Mouse (Mus musculus) limb, embryonic 13.5 days (tissue): ENCODE measurements around the gene Amhr2. TPM values are rescaled to one million over a fixed set of nuclear protein-coding genes. Genes with fewer than 3 reads are reported as not detected.

Experiments used
- ATAC-seq: fragments of 200-750 bp; cut with Nextera tagmentation; 2 replicates; pipeline ENCODE4 v1.8.0; 2017; ENCODE audit warnings: low read depth, moderate number of reproducible peaks, moderate TSS enrichment; ENCODE audit not compliant: low FRiP score
- H3K27ac ChIP-seq: fragments of 300-500 bp; sonication (generic); 2 replicates; pipeline ENCODE4 v1.5.1; 2015; ENCODE audit warnings: inconsistent platforms, mild to moderate bottlenecking, moderate library complexity
- H3K27me3 ChIP-seq: fragments of 300-500 bp; sonication (generic); 2 replicates; pipeline ENCODE4 v1.6.1; 2015; ENCODE audit warnings: mild to moderate bottlenecking, inconsistent platforms
- H3K36me3 ChIP-seq: fragments of 300-500 bp; sonication (generic); 2 replicates; pipeline ENCODE4 v1.6.1; 2015; ENCODE audit warnings: inconsistent platforms, mild to moderate bottlenecking, moderate library complexity
- H3K4me1 ChIP-seq: fragments of 300-500 bp; sonication (generic); 2 replicates; pipeline ENCODE4 v1.6.1; 2015; ENCODE audit warnings: inconsistent platforms
- H3K4me2 ChIP-seq: fragments of 300-500 bp; sonication (generic); replicated peaks from 2 replicates; pipeline ENCODE4 v1.6.1; 2015; ENCODE audit warnings: inconsistent platforms, mild to moderate bottlenecking, moderate library complexity
- H3K4me3 ChIP-seq: fragments of 300-500 bp; sonication (generic); 2 replicates; pipeline ENCODE4 v1.5.1; 2015; ENCODE audit warnings: moderate library complexity, mild to moderate bottlenecking, inconsistent platforms
- H3K9ac ChIP-seq: fragments of 300-500 bp; sonication (generic); 2 replicates; pipeline ENCODE4 v1.6.1; 2015; ENCODE audit warnings: mild to moderate bottlenecking, inconsistent platforms
- H3K9me3 ChIP-seq: fragments of 300-500 bp; sonication (generic); 2 replicates; pipeline ENCODE4 v1.6.1; 2016; ENCODE audit warnings: inconsistent platforms
- WGBS: fragments of 180-500 bp; shearing (Covaris S2); methylation state at CpG from one replicate; pipeline ENCODE4 v1.1.7; 2015; 5-methylcytosine and 5-hydroxymethylcytosine counted together
- polyA plus RNA-seq: library from polyadenylated mRNA; unstranded; fragments of >200 nt; fragmentation: Nextera tagmentation; extraction: Ambion mirVana; gene quantifications from 2 replicates; pipeline ENCODE4 v1.2.1, GENCODE M21; 2015

Amhr2 gene
- polyA plus RNA-seq, 1 experiment from 2014 or later, result 0.36 TPM

DNA sequence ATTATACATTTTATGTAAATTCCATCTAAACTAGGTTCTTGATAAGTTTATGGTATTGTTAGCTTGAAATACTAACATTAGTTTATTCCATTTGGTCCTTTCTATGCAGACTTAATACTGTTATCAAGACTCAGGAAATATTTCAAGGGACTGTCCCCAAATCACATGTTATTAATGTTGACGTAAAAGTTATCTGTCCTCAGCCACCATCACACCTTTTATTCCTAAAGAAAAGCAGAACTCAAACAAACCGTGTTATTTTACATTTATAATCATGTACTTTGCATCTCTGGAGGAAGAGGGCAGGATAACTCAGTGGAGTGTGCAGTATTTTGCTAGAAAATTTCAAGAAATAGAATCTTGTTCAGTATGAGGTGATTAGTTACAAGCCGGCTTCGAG lies 12.0 kb upstream of the Amhr2 start:
- 91% methylated on average over 4 of the region's 4 CpGs for WGBS
- no peaks in the 10 kb centered on the region for H3K4me1 ChIP-seq
- H3K27ac ChIP-seq, result no peak overlapping the region
- peaks cover 81% of the 10 kb centered on the region for H3K36me3 ChIP-seq
- ATAC-seq, result no peak
- no peaks in the 10 kb centered on the region for H3K9me3 ChIP-seq
- H3K4me2 ChIP-seq, result no peak overlapping the region
- H3K4me3 ChIP-seq, result no peak overlapping the region
- no peak overlapping the region for H3K9ac ChIP-seq
- H3K27me3 ChIP-seq, result no peaks in the 10 kb centered on the region

GRCm38 (mm10) chr15:102442490-102442889 lies 2.7 kb upstream of the Amhr2 start:
- ATAC-seq, result no peak
- Histone ChIP-seq H3K4me1 (no peaks in the 10 kb centered on the region), H3K36me3 (peaks cover 6% of the 10 kb centered on the region; the same call in 1 of the 2 replicates), H3K4me2 (no peak overlapping the region), H3K9me3 (no peaks in the 10 kb centered on the region), H3K27me3 (no peaks in the 10 kb centered on the region), H3K4me3 (no peak overlapping the region), H3K9ac (no peak overlapping the region), H3K27ac (no peak overlapping the region)
- 48% methylated on average over 2 of the region's 2 CpGs for WGBS

DNA sequence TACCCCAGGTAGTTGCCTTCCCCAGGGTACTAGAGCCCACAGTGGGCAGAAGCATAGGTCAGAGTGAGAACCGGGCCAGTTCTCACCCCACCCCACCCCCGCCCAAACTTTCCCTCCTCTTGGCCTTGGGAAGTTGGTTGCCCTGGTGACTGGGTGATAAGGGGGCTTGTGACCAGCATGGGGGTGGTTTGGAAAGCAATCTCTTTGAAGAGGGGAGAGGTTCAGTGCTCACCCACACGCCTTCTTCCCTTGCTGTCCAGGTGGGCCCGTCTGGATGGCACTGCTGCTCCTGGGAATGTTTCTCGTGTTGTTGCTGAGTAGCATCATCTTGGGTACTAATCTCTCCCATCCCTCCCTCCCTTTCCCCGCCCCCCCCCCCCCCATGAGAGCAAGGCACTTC lies 1.3 kb downstream of the Amhr2 start:
- no peak overlapping the region for H3K4me3 ChIP-seq
- no peak overlapping the region for H3K27ac ChIP-seq
- H3K9ac ChIP-seq, result no peak overlapping the region
- H3K27me3 ChIP-seq, result no peaks in the 10 kb centered on the region
- H3K4me2 ChIP-seq, result no peak overlapping the region
- H3K36me3 ChIP-seq, result no peaks in the 10 kb centered on the region
- H3K9me3 ChIP-seq, result no peaks in the 10 kb centered on the region
- no peak for ATAC-seq
- no peaks in the 10 kb centered on the region for H3K4me1 ChIP-seq
- WGBS, result 43% methylated on average over 5 of the region's 6 CpGs

DNA sequence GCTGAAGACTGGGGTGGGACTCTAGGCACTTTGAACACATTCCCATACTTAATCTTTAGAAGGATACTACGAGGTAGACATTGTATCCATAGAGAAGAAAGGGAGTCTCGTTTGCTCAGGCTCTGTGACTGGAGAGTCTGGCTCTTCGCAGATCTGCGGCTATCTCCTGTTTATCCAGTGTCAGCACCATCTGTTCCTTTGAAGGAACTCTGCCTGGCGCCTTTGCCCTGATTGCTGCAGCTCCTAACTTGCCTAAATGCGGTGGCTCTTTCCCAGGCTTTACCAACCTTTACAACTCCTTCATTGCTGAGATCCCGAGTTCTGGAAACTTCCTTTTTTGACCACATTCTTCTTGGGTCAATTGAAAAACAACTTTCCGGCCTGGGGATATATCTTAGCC lies 4.2 kb downstream of the Amhr2 start:
- Histone ChIP-seq H3K9ac (no peak overlapping the region), H3K4me1 (no peaks in the 10 kb centered on the region), H3K4me2 (no peak overlapping the region), H3K36me3 (no peaks in the 10 kb centered on the region), H3K9me3 (no peaks in the 10 kb centered on the region), H3K4me3 (no peak overlapping the region), H3K27ac (no peak overlapping the region), H3K27me3 (no peaks in the 10 kb centered on the region)
- ATAC-seq, result no peak
- WGBS, result 50% methylated on average over 8 of the region's 8 CpGs

- Histone ChIP-seq H3K4me2 (no peak overlapping the region), H3K27ac (no peak overlapping the region), H3K9ac (no peak overlapping the region), H3K36me3 (no peaks in the 10 kb centered on the region), H3K27me3 (no peaks in the 10 kb centered on the region), H3K9me3 (no peaks in the 10 kb centered on the region), H3K4me1 (no peaks in the 10 kb centered on the region), H3K4me3 (no peak overlapping the region)
- 45% methylated on average over 7 of the region's 7 CpGs for WGBS
- no peak for ATAC-seq
These were observed 5.8 kb downstream of the Amhr2 start for GRCm38 (mm10) chr15:102450928-102451327.

DNA sequence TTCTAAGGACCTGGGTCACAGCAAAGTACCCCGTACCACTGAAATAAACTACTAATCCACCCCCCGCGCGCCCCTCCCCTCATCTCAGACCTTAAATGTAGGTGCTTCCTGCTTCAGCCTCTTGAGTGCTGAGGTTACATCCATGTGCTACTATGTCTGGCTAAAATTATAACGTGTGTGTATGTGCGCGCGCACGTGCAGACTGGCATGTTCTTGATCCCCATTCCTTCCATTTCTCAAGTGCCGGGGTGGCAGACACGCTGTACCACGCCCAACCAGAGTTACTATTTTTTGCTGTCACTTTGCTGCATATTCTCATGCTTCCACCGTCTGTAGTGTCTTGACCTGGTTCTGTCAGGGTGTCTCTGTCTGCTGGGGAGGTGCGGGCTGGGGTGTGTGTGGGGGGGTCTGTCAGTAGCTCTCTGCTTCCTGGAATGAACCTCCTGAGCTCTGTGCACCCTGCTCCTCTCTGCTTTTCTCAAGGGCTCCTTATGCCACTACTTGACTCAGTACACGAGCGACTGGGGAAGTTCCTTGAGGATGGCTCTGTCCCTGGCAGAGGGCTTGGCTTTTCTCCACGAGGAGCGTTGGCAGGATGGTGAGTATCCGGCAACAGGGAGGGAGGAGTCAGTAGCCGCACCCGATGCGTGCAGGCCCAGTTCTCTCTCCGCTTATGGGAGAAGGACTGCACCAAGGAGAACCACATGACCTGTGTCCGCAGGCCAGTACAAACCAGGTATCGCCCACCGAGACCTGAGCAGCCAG lies 6.7 kb downstream of the Amhr2 start:
- H3K4me1 ChIP-seq, result no peaks in the 10 kb centered on the region
- ATAC-seq, result no peak
- no peak overlapping the region for H3K4me3 ChIP-seq
- H3K36me3 ChIP-seq, result no peaks in the 10 kb centered on the region
- H3K27me3 ChIP-seq, result no peaks in the 10 kb centered on the region
- no peaks in the 10 kb centered on the region for H3K9me3 ChIP-seq
- H3K4me2 ChIP-seq, result no peak overlapping the region
- H3K27ac ChIP-seq, result no peak overlapping the region
- WGBS, result 81% methylated on average over 26 of the region's 26 CpGs
- H3K9ac ChIP-seq, result no peak overlapping the region

DNA sequence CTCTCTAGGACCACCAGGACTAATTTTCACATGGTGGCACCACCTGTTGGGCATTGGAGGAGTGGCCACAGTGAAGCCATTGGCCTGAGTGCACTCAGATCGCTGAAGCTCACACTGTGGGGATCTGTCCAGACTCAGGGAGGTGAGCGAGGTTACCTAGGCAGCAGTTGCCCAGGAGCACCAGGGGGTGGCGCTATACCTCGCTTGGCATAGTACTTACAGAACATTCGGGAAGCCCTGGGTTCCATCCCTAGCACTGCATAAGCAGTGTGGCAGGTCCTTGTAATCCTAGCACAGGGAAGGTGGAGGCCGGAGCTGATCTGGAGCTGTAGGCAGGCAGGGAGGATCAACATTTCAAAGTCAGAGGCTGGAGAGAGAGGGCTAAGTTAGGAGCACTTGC lies 10.8 kb downstream of the Amhr2 start:
- 32% methylated on average over 6 of the region's 6 CpGs for WGBS
- Histone ChIP-seq H3K27me3 (no peaks in the 10 kb centered on the region), H3K27ac (no peak overlapping the region), H3K9ac (no peak overlapping the region), H3K9me3 (no peaks in the 10 kb centered on the region), H3K36me3 (no peaks in the 10 kb centered on the region), H3K4me3 (no peak overlapping the region), H3K4me2 (no peak overlapping the region), H3K4me1 (peaks cover 11% of the 10 kb centered on the region)
- ATAC-seq, result no peak

- Histone ChIP-seq H3K27me3 (no peaks in the 10 kb centered on the region), H3K4me3 (peak overlapping the region; percentile 51), H3K27ac (no peak overlapping the region), H3K4me1 (peaks cover 14% of the 10 kb centered on the region), H3K4me2 (peak overlapping the region; percentile 64), H3K36me3 (peaks cover 8% of the 10 kb centered on the region), H3K9me3 (no peaks in the 10 kb centered on the region), H3K9ac (0 out of 2 replicates have a peak overlapping the region, but pooled peaks have one; percentile 61)
- no peak for ATAC-seq
- WGBS, result 76% methylated on average over 5 of the region's 5 CpGs
These were observed 13.0 kb downstream of the Amhr2 start for GRCm38 (mm10) chr15:102458050-102458736.

DNA sequence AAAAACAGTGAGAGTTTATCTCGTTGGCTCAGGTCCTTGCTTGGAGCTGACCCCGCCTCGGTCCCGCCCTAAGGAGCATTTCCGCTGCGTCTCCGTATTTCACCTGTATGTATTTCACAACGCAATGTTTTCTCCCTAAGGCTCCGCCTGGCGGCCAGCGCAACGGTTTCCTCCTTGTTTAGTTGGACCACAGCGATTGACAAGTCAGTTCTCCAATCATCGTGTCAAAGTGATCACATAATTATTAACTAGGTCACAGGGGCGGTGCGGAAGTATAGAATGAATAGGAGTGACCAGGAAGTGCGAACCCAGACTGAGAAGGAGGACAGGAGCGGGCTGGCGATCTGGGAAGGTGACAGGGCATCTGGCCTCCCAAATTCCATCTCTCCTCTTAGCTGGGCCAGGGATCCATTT lies 13.7 kb downstream of the Amhr2 start, which contains the start of gene Prr13:
Gene Prr13, plus strand, starts transcription at position 125 of the 414 bp plus-strand sequence.
- H3K27me3 ChIP-seq, result no peaks in the 10 kb centered on the region
- 1% methylated on average over 19 of the region's 19 CpGs for WGBS
- peaks cover 14% of the 10 kb centered on the region for H3K4me1 ChIP-seq
- no peak within 1 kb of the TSS for H3K27ac ChIP-seq
- H3K4me3 ChIP-seq, result peak within 1 kb of the TSS; percentile 51
- H3K36me3 ChIP-seq, result peaks cover 12% of the 10 kb centered on the region
- peak within 1 kb of the TSS; percentile 61 for H3K9ac ChIP-seq
- peak; percentile 78 for ATAC-seq
- peak within 1 kb of the TSS; percentile 64 for H3K4me2 ChIP-seq
- H3K9me3 ChIP-seq, result no peaks in the 10 kb centered on the region

DNA sequence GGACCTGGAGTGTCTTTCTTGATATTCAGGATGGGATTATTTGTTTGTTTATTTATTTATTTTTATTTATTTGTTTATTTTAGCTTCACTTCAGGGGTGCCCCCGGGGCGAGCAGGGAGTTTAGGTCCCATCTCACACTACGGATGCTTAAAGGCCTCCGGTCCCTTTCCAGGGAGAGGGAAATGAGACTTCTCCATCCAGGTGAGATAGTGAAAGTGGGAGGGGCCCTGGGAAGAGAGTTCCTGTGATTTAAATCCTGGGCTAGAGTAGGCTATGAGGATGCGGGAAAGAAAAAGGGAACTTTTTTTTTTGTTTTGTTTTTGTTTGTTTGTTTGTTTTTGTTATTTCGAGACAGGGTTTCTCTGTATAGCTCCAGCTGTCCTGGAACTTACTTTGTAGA lies 14.2 kb downstream of the Amhr2 start:
- H3K4me1 ChIP-seq, result peaks cover 14% of the 10 kb centered on the region
- H3K9me3 ChIP-seq, result no peaks in the 10 kb centered on the region
- no peak for ATAC-seq
- H3K4me3 ChIP-seq, result peak overlapping the region; percentile 51
- peak overlapping the region; percentile 61 for H3K9ac ChIP-seq
- WGBS, result 40% methylated on average over 6 of the region's 6 CpGs
- no peaks in the 10 kb centered on the region for H3K27me3 ChIP-seq
- H3K27ac ChIP-seq, result no peak overlapping the region
- H3K4me2 ChIP-seq, result peak overlapping the region; percentile 64
- peaks cover 12% of the 10 kb centered on the region for H3K36me3 ChIP-seq

GRCm38 (mm10) chr15:102459847-102460246 lies 14.7 kb downstream of the Amhr2 start:
- H3K9me3 ChIP-seq, result no peaks in the 10 kb centered on the region
- peak overlapping the region; percentile 51 for H3K4me3 ChIP-seq
- no peak for ATAC-seq
- no peak overlapping the region for H3K27ac ChIP-seq
- WGBS, result 68% methylated on average over 5 of the region's 5 CpGs
- no peaks in the 10 kb centered on the region for H3K27me3 ChIP-seq
- peak overlapping the region; percentile 64 for H3K4me2 ChIP-seq
- H3K9ac ChIP-seq, result 0 out of 2 replicates have a peak overlapping the region, but pooled peaks have one; percentile 13
- peaks cover 14% of the 10 kb centered on the region for H3K4me1 ChIP-seq
- H3K36me3 ChIP-seq, result peaks cover 12% of the 10 kb centered on the region

DNA sequence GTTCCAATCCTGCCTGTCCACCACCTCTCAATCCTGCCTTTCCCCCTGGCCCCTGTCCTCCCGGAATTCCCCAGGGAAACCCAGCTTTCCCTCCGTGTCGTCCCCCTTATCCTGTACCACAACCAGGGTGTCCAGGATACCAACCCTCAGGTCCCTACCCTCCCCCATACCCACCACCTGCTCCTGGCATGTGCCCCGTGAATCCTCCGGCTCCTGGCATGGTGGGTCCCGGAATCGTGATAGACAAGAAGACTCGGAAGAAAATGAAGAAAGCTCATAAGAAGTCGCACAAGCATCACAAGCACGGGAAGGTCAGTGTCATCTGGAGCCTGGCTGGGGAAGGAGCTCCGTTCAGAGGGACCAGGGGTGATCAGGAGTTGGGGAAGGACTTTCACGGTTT lies 15.2 kb downstream of the Amhr2 start:
- H3K4me3 ChIP-seq, result no peak overlapping the region
- H3K9me3 ChIP-seq, result no peaks in the 10 kb centered on the region
- peaks cover 12% of the 10 kb centered on the region for H3K36me3 ChIP-seq
- H3K27me3 ChIP-seq, result no peaks in the 10 kb centered on the region
- H3K4me1 ChIP-seq, result peaks cover 14% of the 10 kb centered on the region
- 79% methylated on average over 12 of the region's 12 CpGs for WGBS
- no peak overlapping the region for H3K27ac ChIP-seq
- H3K9ac ChIP-seq, result peak overlapping the region; percentile 13; the same call in 1 of the 2 replicates
- peak overlapping the region; percentile 64 for H3K4me2 ChIP-seq
- no peak for ATAC-seq
